Mouse (Mus musculus) cortical plate, adult 2 months (tissue): ENCODE data around the gene 1700013F07Rik.

ENCODE experiments used
- CTCF ChIP-seq: fragments of 200-500 bp; IDR thresholded peaks from 2 replicates; pipeline ENCODE4 v1.5.1; 2011; ENCODE audit warnings: mild to moderate bottlenecking, control low read depth, low read length; ENCODE audit not compliant: insufficient read depth; ENCODE audit errors: extremely low read depth
- POLR2A ChIP-seq: fragments of 200-500 bp; IDR thresholded peaks from 2 replicates; pipeline ENCODE4 v1.6.1; 2011; ENCODE audit warnings: mild to moderate bottlenecking, low read length, control low read depth; ENCODE audit not compliant: insufficient read depth; ENCODE audit errors: extremely low read depth

DNA sequence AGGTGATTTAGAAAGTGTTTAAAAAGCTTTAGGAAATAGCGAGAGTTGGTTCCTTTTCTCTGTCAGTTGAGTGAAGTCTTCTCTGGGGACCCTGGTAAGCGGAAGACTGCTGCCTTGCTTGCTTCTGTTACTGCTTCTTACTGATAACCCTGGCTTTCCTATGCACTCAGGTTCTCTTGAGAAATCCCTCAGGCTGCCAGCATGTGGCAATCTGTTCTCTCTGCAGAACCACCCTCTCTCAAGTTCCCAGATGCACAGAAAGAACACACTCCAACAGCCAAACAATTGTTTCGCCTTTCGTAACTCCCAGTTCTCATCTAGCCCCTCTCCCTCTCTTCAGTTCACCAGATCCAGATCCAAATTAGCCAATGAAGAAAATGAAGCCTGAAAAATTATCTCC lies 23.9 kb downstream of the 1700013F07Rik start:
- TF ChIP-seq CTCF (no peak), POLR2A (no peak)
